Mouse (Mus musculus): Measurements from ENCODE around the gene Bmp8a. TPM values are rescaled to one million over a fixed set of nuclear protein-coding genes. Genes with fewer than 3 reads are reported as not detected.
"Not testable (repeated sequence)": the region's sequence is repeated elsewhere in the genome, so short reads cannot be mapped to it uniquely, and the experiment has no call there.

Gene Bmp8a
- total RNA-seq, 2 experiments from 2014 or later, result not detected

DNA sequence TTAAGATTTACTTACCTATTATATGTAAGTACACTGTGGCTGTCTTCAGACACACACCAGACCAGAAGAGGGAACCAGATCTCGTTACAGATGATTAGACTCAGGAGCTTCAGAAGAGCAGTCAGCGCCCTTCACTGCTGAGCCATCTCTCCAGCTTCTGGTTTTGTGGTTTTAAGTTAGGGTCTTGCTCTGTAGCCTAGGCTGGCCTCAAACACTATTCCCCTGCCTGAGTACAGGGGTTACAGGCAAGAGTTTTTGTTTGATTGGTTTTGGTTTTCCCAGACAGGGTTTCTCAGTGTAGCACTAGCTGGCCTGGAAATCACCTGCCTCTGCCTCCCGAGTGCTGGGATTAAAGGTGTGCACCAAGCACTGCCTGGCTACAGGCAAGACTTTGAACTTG, 50.7 kb downstream of the Bmp8a start:
- ATAC-seq (ENCODE audit: poor library complexity, severe bottlenecking), result no peak

GRCm38 (mm10) chr4:123289038-123289437, 54.0 kb downstream of the Bmp8a start:
- no peak for ATAC-seq (ENCODE audit: poor library complexity, severe bottlenecking)

DNA sequence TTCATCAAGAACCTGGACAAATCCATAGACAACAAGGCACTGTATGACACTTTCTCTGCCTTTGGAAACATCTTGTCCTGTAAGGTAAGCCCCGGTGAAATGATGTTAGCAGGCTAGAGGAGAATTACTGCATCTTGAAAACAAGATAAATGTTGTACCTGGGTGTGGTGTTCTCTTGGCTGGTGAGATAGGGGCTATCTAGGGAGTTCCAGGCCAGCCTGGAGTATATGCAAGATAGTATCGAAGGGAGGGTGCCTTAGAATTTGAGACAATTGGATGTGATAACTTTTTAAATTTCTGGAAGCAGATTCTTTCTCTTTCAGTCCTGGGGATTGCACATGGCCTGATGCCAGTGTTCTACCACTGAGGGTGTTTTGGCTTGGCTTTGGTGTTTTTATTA, 56.3 kb downstream of the Bmp8a start:
- ATAC-seq (ENCODE audit: poor library complexity, severe bottlenecking), result no peak

DNA sequence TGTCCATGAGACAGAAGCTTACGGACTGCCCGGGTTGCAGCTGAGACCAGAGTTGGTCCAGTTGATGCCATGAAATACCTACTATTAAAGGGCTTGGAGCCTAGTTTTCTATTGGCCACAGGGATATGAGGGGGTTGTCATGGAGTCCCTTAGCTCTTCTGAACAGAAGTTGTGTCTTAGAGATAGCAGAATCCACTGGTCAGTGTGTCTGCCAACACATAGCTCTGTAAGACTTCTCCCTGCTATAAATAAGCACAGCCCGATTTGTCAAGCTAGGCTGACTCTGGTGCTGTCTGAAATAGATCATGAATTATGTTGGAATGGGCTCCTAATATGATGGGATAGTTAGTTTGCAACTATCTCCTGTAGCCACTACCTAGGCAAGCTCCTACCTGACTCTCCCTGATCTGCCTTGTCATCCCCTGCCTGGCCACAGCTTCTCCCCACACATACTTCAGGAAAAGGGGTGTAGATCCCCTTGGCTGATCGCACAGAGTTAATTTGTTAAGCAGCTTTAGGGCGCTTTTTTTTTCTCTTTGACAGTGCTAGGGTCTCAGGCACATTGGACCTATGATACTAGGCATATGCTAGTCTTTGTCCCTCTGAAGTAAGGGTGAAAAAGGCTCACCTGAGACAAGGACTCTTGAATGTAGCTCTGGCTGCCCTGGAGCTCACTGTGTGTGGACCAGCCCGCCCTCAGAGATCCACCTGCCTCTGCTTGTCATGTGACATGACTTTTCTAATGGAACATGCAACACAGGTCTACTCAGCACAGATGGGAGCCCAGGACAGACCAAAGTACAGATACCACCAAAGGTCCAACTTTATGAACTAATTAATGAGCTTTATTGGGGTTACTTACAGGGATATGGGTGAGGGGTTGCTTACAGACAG, 58.1 kb downstream of the Bmp8a start:
- ATAC-seq (ENCODE audit: poor library complexity, severe bottlenecking), result no peak

DNA sequence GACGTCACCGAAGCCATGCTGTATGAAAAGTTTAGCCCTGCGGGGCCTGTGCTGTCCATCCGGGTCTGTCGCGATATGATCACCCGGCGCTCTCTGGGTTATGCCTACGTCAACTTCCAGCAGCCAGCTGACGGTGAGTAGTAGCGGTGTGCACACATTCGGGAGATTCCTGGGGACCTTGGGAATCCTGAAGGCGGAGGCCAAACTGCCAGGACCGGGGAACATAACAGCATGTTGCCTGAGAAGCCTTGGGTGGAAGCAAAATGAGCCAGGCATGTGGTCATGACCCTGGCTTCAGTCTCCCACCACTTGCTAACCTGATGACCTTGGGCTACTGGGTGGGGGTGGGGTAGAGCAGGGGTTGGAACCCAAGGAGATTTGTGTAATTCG, 59.4 kb downstream of the Bmp8a start:
- ATAC-seq (ENCODE audit: poor library complexity, severe bottlenecking), result not testable (repeated sequence)

DNA sequence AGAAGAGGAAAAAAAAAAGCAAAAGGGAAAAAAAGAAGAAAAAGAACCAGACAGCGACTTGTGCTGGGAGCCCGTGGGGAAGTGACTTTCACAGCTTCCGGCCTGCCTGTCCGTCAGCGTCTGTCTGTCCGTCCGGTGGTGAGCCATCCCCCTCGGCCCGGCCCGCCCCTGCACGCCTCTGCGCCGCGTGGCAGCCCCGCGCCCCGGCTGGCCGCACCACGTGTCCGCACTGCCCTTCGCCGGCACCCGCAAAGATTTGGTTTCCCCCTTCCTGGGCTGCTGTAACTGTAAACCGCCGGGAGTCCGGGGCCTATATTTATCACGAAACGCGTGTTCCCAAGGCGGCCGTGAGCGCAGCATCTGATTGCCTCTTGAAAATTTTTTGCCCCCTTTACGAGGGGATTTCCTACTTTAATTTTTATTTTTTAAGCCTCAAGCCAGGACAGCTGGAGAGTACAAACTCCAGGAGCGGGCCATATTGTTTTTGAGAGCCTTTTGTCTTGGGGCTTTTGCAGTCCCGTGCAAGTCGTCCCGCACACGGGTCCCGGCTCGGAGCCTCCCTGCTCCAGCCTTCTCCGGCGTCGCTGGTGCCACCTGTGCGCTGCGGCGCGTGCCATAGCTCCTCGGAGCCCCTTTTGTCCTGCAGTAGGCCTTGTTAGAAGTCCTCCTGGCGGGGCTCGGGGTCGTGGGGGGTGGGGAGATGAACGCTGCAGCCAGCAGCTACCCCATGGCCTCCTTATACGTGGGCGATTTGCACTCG, 60.0 kb downstream of the Bmp8a start:
- ATAC-seq (ENCODE audit: poor library complexity, severe bottlenecking), result peak; percentile 63

DNA sequence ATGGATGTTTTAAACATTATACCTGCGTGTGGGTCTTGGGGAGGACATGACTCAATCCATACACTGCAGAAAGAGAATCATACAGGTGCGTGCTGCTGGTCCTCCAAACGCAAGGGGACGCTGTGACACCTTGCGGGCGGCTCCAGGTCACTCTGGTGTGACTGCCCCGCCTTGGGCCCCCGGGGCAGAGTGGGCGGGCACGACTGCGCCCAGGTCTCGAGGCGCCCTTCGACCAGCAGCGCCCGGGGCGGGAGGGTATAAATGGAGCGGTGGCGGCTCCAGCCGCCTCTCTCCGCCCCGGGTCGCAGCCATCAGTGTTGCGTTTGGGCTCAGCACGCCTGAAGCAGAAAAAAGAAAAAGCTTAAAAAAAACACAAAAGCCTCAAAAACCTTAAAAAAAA, 60.6 kb downstream of the Bmp8a start:
- peak; percentile 96 for ATAC-seq (ENCODE audit: poor library complexity, severe bottlenecking)

GRCm38 (mm10) chr4:123280117-123280516, 62.9 kb downstream of the Bmp8a start:
- ATAC-seq (ENCODE audit: poor library complexity, severe bottlenecking), result no peak

- ATAC-seq (ENCODE audit: poor library complexity, severe bottlenecking), result no peak
Measured at GRCm38 (mm10) chr4:123271063-123271462, 72.0 kb downstream of the Bmp8a start.

Other genes with a start within 250 kb of the Bmp8a start
- gene Bmp8b, start 238.1 kb downstream of the Bmp8a start, total RNA-seq (2015), result not detected in 2 replicates
- gene Bmp8b, start 238.1 kb downstream of the Bmp8a start, total RNA-seq (2017), result not detected in 2 replicates
- not detected in 2 replicates for gene Oxct2b, start 227.0 kb downstream of the Bmp8a start, total RNA-seq (2015)
- gene Oxct2b, start 227.0 kb downstream of the Bmp8a start, total RNA-seq (2017), result 0.12 TPM in 1 of 2 replicates, not detected in the other
- gene Ppie, start 203.3 kb downstream of the Bmp8a start, total RNA-seq (2015), result 20.0 and 21.0 TPM in 2 replicates
- 27.3 and 29.8 TPM in 2 replicates for gene Ppie, start 203.3 kb downstream of the Bmp8a start, total RNA-seq (2017)
- gene Hpcal4, start 160.0 kb downstream of the Bmp8a start, total RNA-seq (2015), result not detected in 2 replicates
- gene Hpcal4, start 160.0 kb downstream of the Bmp8a start, total RNA-seq (2017), result not detected in 2 replicates
- gene Nt5c1a, start 141.7 kb downstream of the Bmp8a start, total RNA-seq (2015), result not detected in 2 replicates
- gene Nt5c1a, start 141.7 kb downstream of the Bmp8a start, total RNA-seq (2017), result not detected in 2 replicates
- gene Heyl, start 109.7 kb downstream of the Bmp8a start, total RNA-seq (2015), result not detected in 2 replicates
- gene Heyl, start 109.7 kb downstream of the Bmp8a start, total RNA-seq (2017), result not detected in 2 replicates
- 29.1 and 32.3 TPM in 2 replicates for gene Pabpc4, start 80.9 kb downstream of the Bmp8a start, total RNA-seq (2015)
- 30.1 and 34.8 TPM in 2 replicates for gene Pabpc4, start 80.9 kb downstream of the Bmp8a start, total RNA-seq (2017)
- not detected in 2 replicates for gene Oxct2a, start 19.6 kb downstream of the Bmp8a start, total RNA-seq (2015)
- gene Oxct2a, start 19.6 kb downstream of the Bmp8a start, total RNA-seq (2017), result not detected in 2 replicates

All from megakaryocyte, adult 5-6 weeks (primary cell).